Mouse (Mus musculus) embryo, embryonic 10 days (tissue): ENCODE measurements around the gene Rab5if.
"Not testable (repeated sequence)": the region's sequence is repeated elsewhere in the genome, so short reads cannot be mapped to it uniquely, and the experiment has no call there.

Experiments used
- DNase-seq: peaks from one replicate; pipeline ENCODE4 v3.0.0-alpha.2; 2015; ENCODE audit warnings: low spot score

Gene Rab5if

GRCm38 (mm10) chr2:156862772-156863486 is at the start of gene Rab5if:
Gene Rab5if (plus strand): TSS chr2:156863128.
- DNase-seq, result peak; percentile 99

GRCm38 (mm10) chr2:156814344-156814801 is 48.6 kb upstream of the Rab5if start:
- peak; percentile 63 for DNase-seq

GRCm38 (mm10) chr2:156814893-156815292 is 48.0 kb upstream of the Rab5if start:
- DNase-seq, result peak; percentile 10

GRCm38 (mm10) chr2:156815412-156815811 is 47.5 kb upstream of the Rab5if start:
- no peak for DNase-seq

- no peak for DNase-seq
Observed at GRCm38 (mm10) chr2:156816116-156816515, 46.8 kb upstream of the Rab5if start.

GRCm38 (mm10) chr2:156825128-156825527 is 37.8 kb upstream of the Rab5if start:
- not testable (repeated sequence) for DNase-seq

GRCm38 (mm10) chr2:156834336-156834735 is 28.6 kb upstream of the Rab5if start:
- DNase-seq, result no peak

GRCm38 (mm10) chr2:156838839-156839238 is 24.1 kb upstream of the Rab5if start:
- DNase-seq, result no peak

- DNase-seq, result peak; percentile 92
Observed at GRCm38 (mm10) chr2:156839319-156840191, 23.4 kb upstream of the Rab5if start, which contains the start of gene Tgif2. Gene Tgif2 (plus strand): TSS chr2:156840007.

GRCm38 (mm10) chr2:156840301-156841027 is 22.5 kb upstream of the Rab5if start:
- peak; percentile 67 for DNase-seq

- DNase-seq, result peak; percentile 78
Observed at GRCm38 (mm10) chr2:156841028-156841840, 21.7 kb upstream of the Rab5if start.

- DNase-seq, result peak; percentile 62
Observed at GRCm38 (mm10) chr2:156841841-156842706, 20.9 kb upstream of the Rab5if start.

GRCm38 (mm10) chr2:156842711-156843110 is 20.2 kb upstream of the Rab5if start:
- peak; percentile 58 for DNase-seq

- no peak for DNase-seq
Observed at GRCm38 (mm10) chr2:156843331-156843730, 19.6 kb upstream of the Rab5if start.

- no peak for DNase-seq
Observed at GRCm38 (mm10) chr2:156844715-156845114, 18.2 kb upstream of the Rab5if start.

- DNase-seq, result no peak
Observed at GRCm38 (mm10) chr2:156847653-156848052, 15.3 kb upstream of the Rab5if start.

GRCm38 (mm10) chr2:156848526-156849182 is 14.3 kb upstream of the Rab5if start:
- DNase-seq, result no peak

GRCm38 (mm10) chr2:156850505-156850904 is 12.4 kb upstream of the Rab5if start:
- no peak for DNase-seq

- DNase-seq, result not testable (repeated sequence)
Observed at GRCm38 (mm10) chr2:156853584-156853983, 9.3 kb upstream of the Rab5if start.
